Mouse (Mus musculus) lung, adult 2 months (tissue): Measurements from ENCODE around the gene Tmcc3. TPM values are rescaled to one million over a fixed set of nuclear protein-coding genes. Genes with fewer than 3 reads are reported as not detected.
A peak's percentile ranks its signal among the peaks of the same experiment; 100 is the strongest.

Experiments
- DNase-seq: peaks from one replicate; pipeline ENCODE4 v3.0.0; 2022
- H3K4me1 ChIP-seq: fragments of 200-500 bp; 2 replicates; pipeline ENCODE4 v1.6.1; 2011; ENCODE audit warnings: low read length; ENCODE audit not compliant: control insufficient read depth, insufficient read depth
- H3K4me3 ChIP-seq: fragments of 200-500 bp; replicated peaks from 2 replicates; pipeline ENCODE3; 2011; ENCODE audit warnings: low read depth, mild to moderate bottlenecking, control low read depth, low read length; ENCODE audit errors: extremely low read depth
- CTCF ChIP-seq: fragments of 200-500 bp; IDR thresholded peaks from 2 replicates; pipeline ENCODE4 v1.5.1; 2011; ENCODE audit warnings: mild to moderate bottlenecking, low read length, control low read depth; ENCODE audit not compliant: insufficient read depth
- POLR2A ChIP-seq: fragments of 200-500 bp; IDR thresholded peaks from 2 replicates; pipeline ENCODE4 v1.6.1; 2011; ENCODE audit warnings: low read depth, mild to moderate bottlenecking, control low read depth, low read length, borderline replicate concordance; ENCODE audit errors: extremely low read depth
- WGBS: fragments of 180-500 bp; shearing (Covaris S2); methylation state at CpG from one replicate; pipeline ENCODE4 v1.1.7; 2018; 5-methylcytosine and 5-hydroxymethylcytosine counted together
- polyA plus RNA-seq: library from polyadenylated mRNA; depleted of rRNA; stranded (reverse); fragments of >200 nt; gene quantifications from 2 replicates; pipeline ENCODE4 v1.2.3, GENCODE M21; 2012

Tmcc3 gene
- polyA plus RNA-seq, 1 experiment: 46.8 TPM

GRCm38 (mm10) chr10:94605491-94605890, 293.7 kb downstream of the Tmcc3 start:
- Histone ChIP-seq H3K4me1 (no peaks in the 10 kb centered on the region), H3K4me3 (no peak overlapping the region)
- 66% methylated on average over 4 of the region's 4 CpGs for WGBS
- DNase-seq: no peak
- TF ChIP-seq CTCF (no peak), POLR2A (no peak)

- Histone ChIP-seq H3K4me3 (no peak overlapping the region), H3K4me1 (no peaks in the 10 kb centered on the region)
- DNase-seq: peak; percentile 65
- whole genome bisulfite sequencing: 55% methylated on average over 5 of the region's 5 CpGs
- TF ChIP-seq CTCF (peak; percentile 83), POLR2A (no peak)
These were observed 297.6 kb downstream of the Tmcc3 start for GRCm38 (mm10) chr10:94609309-94609777.

- no peaks in the 10 kb centered on the region for H3K4me1 ChIP-seq
- DNase-seq: no peak
- TF ChIP-seq CTCF (no peak), POLR2A (no peak)
- WGBS: 53% methylated on average over 13 of the region's 13 CpGs
- no peak overlapping the region for H3K4me3 ChIP-seq
These were observed 299.6 kb downstream of the Tmcc3 start for GRCm38 (mm10) chr10:94611228-94611968.

GRCm38 (mm10) chr10:94611969-94612440, 300.3 kb downstream of the Tmcc3 start:
- H3K4me1 ChIP-seq: no peaks in the 10 kb centered on the region
- no peak overlapping the region for H3K4me3 ChIP-seq
- WGBS: 81% methylated on average over 4 of the region's 4 CpGs
- no peak for DNase-seq
- no peak for TF ChIP-seq CTCF
- TF ChIP-seq POLR2A: no peak

- no peaks in the 10 kb centered on the region for H3K4me1 ChIP-seq
- WGBS: 93% methylated on average over 5 of the region's 5 CpGs
- DNase-seq: no peak
- no peak overlapping the region for H3K4me3 ChIP-seq
- TF ChIP-seq POLR2A: no peak
- TF ChIP-seq CTCF: no peak
These were observed 307.8 kb downstream of the Tmcc3 start for GRCm38 (mm10) chr10:94619586-94619985.

- Histone ChIP-seq H3K4me3 (no peak overlapping the region), H3K4me1 (no peaks in the 10 kb centered on the region)
- no peak for TF ChIP-seq POLR2A
- TF ChIP-seq CTCF: no peak
- no peak for DNase-seq
- 65% methylated on average over 6 of the region's 6 CpGs for WGBS
These were observed 308.8 kb downstream of the Tmcc3 start for GRCm38 (mm10) chr10:94620561-94620960.

- TF ChIP-seq POLR2A (no peak), CTCF (no peak)
- 17% methylated on average over 13 of the region's 13 CpGs for WGBS
- Histone ChIP-seq H3K4me3 (no peak overlapping the region), H3K4me1 (no peaks in the 10 kb centered on the region)
- DNase-seq: no peak
These were observed 309.9 kb downstream of the Tmcc3 start for GRCm38 (mm10) chr10:94621420-94622225.

- DNase-seq: no peak
- WGBS: 50% methylated on average over 5 of the region's 5 CpGs
- TF ChIP-seq CTCF (no peak), POLR2A (no peak)
- H3K4me1 ChIP-seq: no peaks in the 10 kb centered on the region
- H3K4me3 ChIP-seq: no peak overlapping the region
These were observed 310.5 kb downstream of the Tmcc3 start for GRCm38 (mm10) chr10:94622281-94622680.

GRCm38 (mm10) chr10:94622828-94623227, 311.1 kb downstream of the Tmcc3 start:
- H3K4me3 ChIP-seq: no peak overlapping the region

More at GRCm38 (mm10) chr10:94622828-94623227, 311.1 kb downstream of the Tmcc3 start:
- WGBS: 46% methylated on average over 9 of the region's 9 CpGs
- no peak for DNase-seq
- H3K4me1 ChIP-seq: no peaks in the 10 kb centered on the region
- TF ChIP-seq CTCF: no peak
- no peak for TF ChIP-seq POLR2A
